Mouse (Mus musculus): ENCODE measurements at regions not wholly inside any gene's neighbourhood (a gene's known extent, or its start where the extent isn't known, plus 50 kb on each side); places are given as distances from the start of the nearest gene placed in this dataset.
"Not testable (repeated sequence)": the region's sequence is repeated elsewhere in the genome, so short reads cannot be mapped to it uniquely, and the experiment has no call there.

GRCm38 (mm10) chr12:77869296-77869695 is 324.7 kb upstream of the Gm6657 start:
- H3K27me3 ChIP-seq (ENCODE audit: control insufficient read depth, insufficient read depth, low read length), result no peaks in the 10 kb centered on the region
- TF ChIP-seq POLR2A (IDR thresholded peaks at IDR 0.05; ENCODE audit: control insufficient read depth, extremely low read depth, insufficient read depth, low read length, poor library complexity) (no peak), CTCF (IDR thresholded peaks at IDR 0.05; ENCODE audit: borderline replicate concordance, control insufficient read depth, extremely low read depth, insufficient read depth, low read length, poor library complexity) (no peak)
- H3K4me3 ChIP-seq (ENCODE audit: control insufficient read depth, insufficient read depth, low read length), result no peak overlapping the region
- no peak overlapping the region for H3K27ac ChIP-seq (ENCODE audit: control insufficient read depth, insufficient read depth, low read length)
- no peak for DNase-seq
- WGBS, result 90% methylated on average over 3 of the region's 3 CpGs
- no peaks in the 10 kb centered on the region for H3K36me3 ChIP-seq (ENCODE audit: control insufficient read depth, insufficient read depth, low read length)
- H3K4me1 ChIP-seq (replicated peaks; ENCODE audit: control insufficient read depth, insufficient read depth, low read length), result no peaks in the 10 kb centered on the region

GRCm38 (mm10) chr12:77887335-77887734 is 306.7 kb upstream of the Gm6657 start:
- no peak for DNase-seq
- no peaks in the 10 kb centered on the region for H3K36me3 ChIP-seq (ENCODE audit: control insufficient read depth, insufficient read depth, low read length)
- 75% methylated on average over 2 of the region's 2 CpGs for WGBS
- H3K27me3 ChIP-seq (ENCODE audit: control insufficient read depth, insufficient read depth, low read length), result no peaks in the 10 kb centered on the region
- TF ChIP-seq POLR2A (IDR thresholded peaks at IDR 0.05; ENCODE audit: control insufficient read depth, extremely low read depth, insufficient read depth, low read length, poor library complexity) (no peak), CTCF (IDR thresholded peaks at IDR 0.05; ENCODE audit: borderline replicate concordance, control insufficient read depth, extremely low read depth, insufficient read depth, low read length, poor library complexity) (no peak)
- H3K4me3 ChIP-seq (ENCODE audit: control insufficient read depth, insufficient read depth, low read length), result no peak overlapping the region
- H3K4me1 ChIP-seq (replicated peaks; ENCODE audit: control insufficient read depth, insufficient read depth, low read length), result no peaks in the 10 kb centered on the region
- no peak overlapping the region for H3K27ac ChIP-seq (ENCODE audit: control insufficient read depth, insufficient read depth, low read length)

GRCm38 (mm10) chr12:77891452-77891851 is 302.6 kb upstream of the Gm6657 start:
- Histone ChIP-seq H3K27me3 (ENCODE audit: control insufficient read depth, insufficient read depth, low read length) (no peaks in the 10 kb centered on the region), H3K4me3 (ENCODE audit: control insufficient read depth, insufficient read depth, low read length) (no peak overlapping the region), H3K36me3 (ENCODE audit: control insufficient read depth, insufficient read depth, low read length) (no peaks in the 10 kb centered on the region), H3K27ac (ENCODE audit: control insufficient read depth, insufficient read depth, low read length) (no peak overlapping the region), H3K4me1 (replicated peaks; ENCODE audit: control insufficient read depth, insufficient read depth, low read length) (no peaks in the 10 kb centered on the region)
- no peak for TF ChIP-seq CTCF (IDR thresholded peaks at IDR 0.05; ENCODE audit: borderline replicate concordance, control insufficient read depth, extremely low read depth, insufficient read depth, low read length, poor library complexity)
- TF ChIP-seq POLR2A (IDR thresholded peaks at IDR 0.05; ENCODE audit: control insufficient read depth, extremely low read depth, insufficient read depth, low read length, poor library complexity), result no peak
- DNase-seq, result no peak
- 96% methylated on average over 6 of the region's 6 CpGs for WGBS

- no peak overlapping the region for H3K27ac ChIP-seq (ENCODE audit: control insufficient read depth, insufficient read depth, low read length)
- no peak for DNase-seq
- no peak overlapping the region for H3K4me3 ChIP-seq (ENCODE audit: control insufficient read depth, insufficient read depth, low read length)
- TF ChIP-seq POLR2A (IDR thresholded peaks at IDR 0.05; ENCODE audit: control insufficient read depth, extremely low read depth, insufficient read depth, low read length, poor library complexity) (no peak), CTCF (IDR thresholded peaks at IDR 0.05; ENCODE audit: borderline replicate concordance, control insufficient read depth, extremely low read depth, insufficient read depth, low read length, poor library complexity) (no peak)
- H3K36me3 ChIP-seq (ENCODE audit: control insufficient read depth, insufficient read depth, low read length), result no peaks in the 10 kb centered on the region
- no peaks in the 10 kb centered on the region for H3K4me1 ChIP-seq (replicated peaks; ENCODE audit: control insufficient read depth, insufficient read depth, low read length)
- H3K27me3 ChIP-seq (ENCODE audit: control insufficient read depth, insufficient read depth, low read length), result no peaks in the 10 kb centered on the region
Measured at GRCm38 (mm10) chr12:77894238-77894637, 299.8 kb upstream of the Gm6657 start.

- 88% methylated on average over 2 of the region's 2 CpGs for WGBS
Measured at GRCm38 (mm10) chr12:77895508-77895907, 298.5 kb upstream of the Gm6657 start.

GRCm38 (mm10) chr12:77898974-77899373 is 295.1 kb upstream of the Gm6657 start:
- WGBS, result 36% methylated on average over 2 of the region's 2 CpGs
- DNase-seq, result not testable (repeated sequence)

More at GRCm38 (mm10) chr12:77895508-77895907, 298.5 kb upstream of the Gm6657 start:
- no peaks in the 10 kb centered on the region for H3K36me3 ChIP-seq (ENCODE audit: control insufficient read depth, insufficient read depth, low read length)
- H3K27ac ChIP-seq (ENCODE audit: control insufficient read depth, insufficient read depth, low read length), result no peak overlapping the region
- no peak for TF ChIP-seq POLR2A (IDR thresholded peaks at IDR 0.05; ENCODE audit: control insufficient read depth, extremely low read depth, insufficient read depth, low read length, poor library complexity)
- TF ChIP-seq CTCF (IDR thresholded peaks at IDR 0.05; ENCODE audit: borderline replicate concordance, control insufficient read depth, extremely low read depth, insufficient read depth, low read length, poor library complexity), result no peak
- no peaks in the 10 kb centered on the region for H3K27me3 ChIP-seq (ENCODE audit: control insufficient read depth, insufficient read depth, low read length)
- H3K4me3 ChIP-seq (ENCODE audit: control insufficient read depth, insufficient read depth, low read length), result no peak overlapping the region
- no peak for DNase-seq
- H3K4me1 ChIP-seq (replicated peaks; ENCODE audit: control insufficient read depth, insufficient read depth, low read length), result no peaks in the 10 kb centered on the region

GRCm38 (mm10) chr12:77901254-77901653 is 292.8 kb upstream of the Gm6657 start:
- TF ChIP-seq POLR2A (IDR thresholded peaks at IDR 0.05; ENCODE audit: control insufficient read depth, extremely low read depth, insufficient read depth, low read length, poor library complexity), result no peak
- no peak for TF ChIP-seq CTCF (IDR thresholded peaks at IDR 0.05; ENCODE audit: borderline replicate concordance, control insufficient read depth, extremely low read depth, insufficient read depth, low read length, poor library complexity)
- H3K4me1 ChIP-seq (replicated peaks; ENCODE audit: control insufficient read depth, insufficient read depth, low read length), result no peaks in the 10 kb centered on the region
- H3K27ac ChIP-seq (ENCODE audit: control insufficient read depth, insufficient read depth, low read length), result no peak overlapping the region
- WGBS, result 95% methylated on average over 1 of the region's 1 CpGs
- H3K27me3 ChIP-seq (ENCODE audit: control insufficient read depth, insufficient read depth, low read length), result no peaks in the 10 kb centered on the region
- no peak for DNase-seq
- H3K36me3 ChIP-seq (ENCODE audit: control insufficient read depth, insufficient read depth, low read length), result no peaks in the 10 kb centered on the region
- H3K4me3 ChIP-seq (ENCODE audit: control insufficient read depth, insufficient read depth, low read length), result no peak overlapping the region

More at GRCm38 (mm10) chr12:77898974-77899373, 295.1 kb upstream of the Gm6657 start:
- H3K27ac ChIP-seq (ENCODE audit: control insufficient read depth, insufficient read depth, low read length); H3K36me3 ChIP-seq (ENCODE audit: control insufficient read depth, insufficient read depth, low read length); H3K4me3 ChIP-seq (ENCODE audit: control insufficient read depth, insufficient read depth, low read length); H3K4me1 ChIP-seq (replicated peaks; ENCODE audit: control insufficient read depth, insufficient read depth, low read length); H3K27me3 ChIP-seq (ENCODE audit: control insufficient read depth, insufficient read depth, low read length): not testable (repeated sequence)
